Mouse (Mus musculus) adrenal gland, adult 8-10 months (tissue): ENCODE measurements around the gene Gm3409. TPM values are rescaled to one million over a fixed set of nuclear protein-coding genes. Genes with fewer than 3 reads are reported as not detected.
"Not testable (repeated sequence)": the region's sequence is repeated elsewhere in the genome, so short reads cannot be mapped to it uniquely, and the experiment has no call there.

Source experiments
- DNase-seq: peaks from one replicate; pipeline ENCODE4 v3.0.0; 2022
- total RNA-seq, 4 experiments: library from RNA; stranded (reverse); gene quantifications; 2 replicates each; pipeline ENCODE4 v1.2.4; 2022

Gene Gm3409
- total RNA-seq: not detected

- not testable (repeated sequence) for DNase-seq
These were observed at the start of gene Gm3409 for GRCm38 (mm10) chr5:146537347-146537746. Gene Gm3409 (plus strand): TSS chr5:146537647.

GRCm38 (mm10) chr5:146488959-146489358, 48.5 kb upstream of the Gm3409 start:
- DNase-seq: not testable (repeated sequence)

GRCm38 (mm10) chr5:146491063-146491462, 46.4 kb upstream of the Gm3409 start, which contains the start of gene Gm6370:
Gene Gm6370 (plus strand): TSS chr5:146491363.
- not testable (repeated sequence) for DNase-seq

- DNase-seq: not testable (repeated sequence)
These were observed 35.3 kb upstream of the Gm3409 start, which contains the start of gene 4930449I24Rik for GRCm38 (mm10) chr5:146502099-146502498. Gene 4930449I24Rik (plus strand): TSS chr5:146502399.

GRCm38 (mm10) chr5:146513823-146514222, 23.6 kb upstream of the Gm3409 start, which contains the start of gene Gm3402:
Gene Gm3402 (plus strand): TSS chr5:146514123.
- DNase-seq: not testable (repeated sequence)

GRCm38 (mm10) chr5:146525501-146525900, 11.9 kb upstream of the Gm3409 start, which contains the start of gene Gm3404:
Gene Gm3404 (plus strand): TSS chr5:146525801.
- not testable (repeated sequence) for DNase-seq

GRCm38 (mm10) chr5:146555836-146556235, 18.4 kb downstream of the Gm3409 start, which contains the start of gene Gm3415:
Gene Gm3415 (plus strand): TSS chr5:146556136.
- not testable (repeated sequence) for DNase-seq

- DNase-seq: no peak
These were observed 26.8 kb downstream of the Gm3409 start for GRCm38 (mm10) chr5:146564259-146564658.

GRCm38 (mm10) chr5:146567054-146567453, 29.6 kb downstream of the Gm3409 start:
- no peak for DNase-seq

GRCm38 (mm10) chr5:146570179-146570578, 32.7 kb downstream of the Gm3409 start:
- not testable (repeated sequence) for DNase-seq

GRCm38 (mm10) chr5:146571830-146572734, 34.6 kb downstream of the Gm3409 start:
- DNase-seq: not testable (repeated sequence)

- DNase-seq: not testable (repeated sequence)
These were observed 35.2 kb downstream of the Gm3409 start for GRCm38 (mm10) chr5:146572735-146573042.

GRCm38 (mm10) chr5:146576668-146577067, 39.2 kb downstream of the Gm3409 start:
- no peak for DNase-seq

- DNase-seq: no peak
These were observed 46.7 kb downstream of the Gm3409 start for GRCm38 (mm10) chr5:146584156-146584477.

GRCm38 (mm10) chr5:146584478-146585306, 47.2 kb downstream of the Gm3409 start, which contains the start of gene Gpr12:
Gene Gpr12 (minus strand): TSS chr5:146585239.
- DNase-seq: no peak

GRCm38 (mm10) chr5:146585307-146585651, 47.8 kb downstream of the Gm3409 start:
- no peak for DNase-seq

- DNase-seq: no peak
These were observed 49.1 kb downstream of the Gm3409 start for GRCm38 (mm10) chr5:146586357-146587070.

Other genes starting within 250 kb of the Gm3409 start
- gene Wasf3, start 152.7 kb upstream of the Gm3409 start, total RNA-seq: 10 to 100 TPM; 23.8 to 26.9 (median 25.3) TPM
- gene Gm6408, start 55.7 kb upstream of the Gm3409 start, total RNA-seq: not detected
- not detected for gene Gm6370, start 46.3 kb upstream of the Gm3409 start, total RNA-seq
- not detected for gene 4930449I24Rik, start 35.2 kb upstream of the Gm3409 start, total RNA-seq
- gene Gm3402, start 23.5 kb upstream of the Gm3409 start, total RNA-seq: not detected
- not detected for gene Gm3404, start 11.8 kb upstream of the Gm3409 start, total RNA-seq
- gene Gm3415, start 18.5 kb downstream of the Gm3409 start, total RNA-seq: not detected
- under 1 TPM in 1 of 4 experiments, not detected in 3; 0.32 TPM for gene Gpr12, start 47.6 kb downstream of the Gm3409 start, total RNA-seq